21 mouse cellular contexts compared by ENCODE assay signal in the genomic region with DNA sequence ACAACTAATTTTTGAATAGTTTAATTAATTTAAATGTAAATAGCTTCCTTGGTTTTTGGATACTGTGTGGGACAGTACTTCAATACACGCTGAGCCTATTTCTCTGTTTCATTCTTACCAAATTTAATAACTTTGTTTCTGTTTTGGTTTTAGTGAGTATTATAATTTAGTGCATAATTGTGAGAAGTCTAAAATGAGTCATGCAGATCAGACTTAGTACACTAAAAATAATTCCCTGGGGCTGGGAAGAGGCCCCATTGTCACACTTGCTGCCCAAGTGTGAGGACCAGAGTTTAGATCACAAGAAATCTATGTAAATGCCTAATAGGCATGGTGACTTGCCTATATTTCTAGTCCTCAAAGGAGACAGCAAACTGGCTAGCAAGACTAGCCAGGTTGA. TPM values are rescaled to one million over a fixed set of nuclear protein-coding genes. Genes with fewer than 3 reads are reported as not detected.
DNase-seq lines count a peak whose midpoint lies in the region; ATAC-seq lines count a peak whose summit lies in the region.
"Had no signal": no experiment of that assay in that cellular context is flagged by ENCODE, and none has a peak within 500 bp of the region (broad histone marks: within the 10 kb centered on the region; RNA-seq: fewer than 3 reads in every experiment).

No protein-coding gene starts in this region.

- DNase-seq in A20 (ENCODE audit: low read depth, low spot score), result peak; percentile 49
- no peak for DNase-seq in left cerebral cortex, postnatal 10 days (ENCODE audit: extremely low spot score in 1 of 2, low spot score in 2 of 2)
- no peak for DNase-seq in frontal cortex, adult 2 months (ENCODE audit: extremely low spot score in 1 of 2, low spot score in 1 of 2)
- DNase-seq: adrenal gland, adult 8-10 months; cerebellum, adult 18-20 months; cerebellum, adult 9-11 months; gastrocnemius, postnatal 25 days; heart, postnatal 36 days; kidney, adult 18-20 months had no signal

- 92% methylated on average over 1 of the region's 1 CpGs for WGBS in forebrain, embryonic 16.5 days

- no peak overlapping the region for H3K4me2 ChIP-seq in forebrain, embryonic 16.5 days (ENCODE audit: low read length)
- H3K4me2 ChIP-seq: heart, embryonic 13.5 days; hindbrain, embryonic 15.5 days; intestine, embryonic 15.5 days had no signal

- no peak overlapping the region for H3K9ac ChIP-seq in forebrain, embryonic 16.5 days (replicated peaks; ENCODE audit: low read depth, low read length)
- H3K9ac ChIP-seq: heart, embryonic 13.5 days; hindbrain, embryonic 15.5 days; intestine, embryonic 15.5 days had no signal

- H3K27ac ChIP-seq in brown adipose tissue, adult 24 weeks (replicated peaks; ENCODE audit: low read depth, low read length), result peak overlapping the region; percentile 63
- H3K27ac ChIP-seq in forebrain, embryonic 16.5 days (ENCODE audit: low read length), result no peak overlapping the region
- H3K27ac ChIP-seq: embryonic facial prominence, embryonic 10.5 days; forebrain, embryonic 10.5 days; hindbrain, embryonic 15.5 days; intestine, embryonic 15.5 days had no signal

- H3K9me3 ChIP-seq in forebrain, embryonic 16.5 days (ENCODE audit: control insufficient read depth, low read length), result no peaks in the 10 kb centered on the region
- H3K9me3 ChIP-seq: embryonic facial prominence, embryonic 10.5 days; forebrain, embryonic 10.5 days; heart, embryonic 13.5 days; hindbrain, embryonic 15.5 days; intestine, embryonic 15.5 days had no signal

- intact Hi-C loops in left cerebral cortex, postnatal 10 days (cut with DNase I), result no loop called here

- H3K27me3 ChIP-seq in forebrain, embryonic 16.5 days (replicated peaks; ENCODE audit: control insufficient read depth, insufficient read depth, low read length), result no peaks in the 10 kb centered on the region
- H3K27me3 ChIP-seq: heart, embryonic 13.5 days; hindbrain, embryonic 15.5 days; intestine, embryonic 15.5 days; Patski had no signal

- H3K4me1 ChIP-seq in brown adipose tissue, adult 24 weeks (ENCODE audit: control insufficient read depth, insufficient read depth, insufficient read length, low read length), result peaks cover 4% of the 10 kb centered on the region
- no peaks in the 10 kb centered on the region for H3K4me1 ChIP-seq in forebrain, embryonic 16.5 days (replicated peaks; ENCODE audit: control insufficient read depth, insufficient read depth, low read length)
- H3K4me1 ChIP-seq: embryonic facial prominence, embryonic 10.5 days; forebrain, embryonic 10.5 days; hindbrain, embryonic 15.5 days; intestine, embryonic 15.5 days had no signal

- no peaks in the 10 kb centered on the region for H3K36me3 ChIP-seq in forebrain, embryonic 16.5 days (ENCODE audit: control insufficient read depth, insufficient read depth)
- H3K36me3 ChIP-seq: embryonic facial prominence, embryonic 10.5 days; forebrain, embryonic 10.5 days; heart, embryonic 13.5 days; hindbrain, embryonic 15.5 days; intestine, embryonic 15.5 days had no signal

- H3K4me3 ChIP-seq in brown adipose tissue, adult 24 weeks (ENCODE audit: insufficient read depth, low read depth, low read length), result no peak overlapping the region
- no peak overlapping the region for H3K4me3 ChIP-seq in forebrain, embryonic 16.5 days (replicated peaks; ENCODE audit: low read length)
- H3K4me3 ChIP-seq: embryonic facial prominence, embryonic 10.5 days; erythroblast, embryonic 14.5 days; forebrain, embryonic 10.5 days; heart, embryonic 13.5 days; hindbrain, embryonic 15.5 days; intestine, embryonic 15.5 days had no signal

- peak; percentile 74 for ATAC-seq in CD4-positive, CD25-positive, alpha-beta regulatory T cell, adult 4 months
- 0 out of 2 replicates have a peak, but pooled peaks have one; percentile 47 for ATAC-seq in monocyte, adult 5-6 weeks (replicated peaks; ENCODE audit: insufficient number of reproducible peaks, low FRiP score, low TSS enrichment, poor library complexity, severe bottlenecking)
- ATAC-seq in forebrain, embryonic 16.5 days, result no peak
- ATAC-seq: forebrain, embryonic 14.5 days; intestine, embryonic 15.5 days had no signal

RNA-seq across cellular contexts. Expression of a gene that starts 33.9 kb away (rescaled TPM):
- polyA plus RNA-seq in CD4-positive, CD25-positive, alpha-beta regulatory T cell, adult 4 months (2017; shearing (Covaris generic)), result 1,000 to 10,000 TPM in 1 of 2 experiments, 100 to 1,000 TPM in 1; 862 to 1,011 TPM
- polyA plus RNA-seq in brown adipose tissue, adult 24 weeks (2012; ENCODE audit: insufficient read depth, insufficient read length, missing spikeins), result 127 and 136 TPM in 2 replicates
- total RNA-seq in monocyte, adult 5-6 weeks (2017), result 804 to 1,126 TPM (median 952 TPM) in 3 replicates
- total RNA-seq in left cerebral cortex, postnatal 10 days (2021), result 10 to 100 TPM; 86.1 to 96.2 TPM
- polyA plus RNA-seq in frontal cortex, adult 2 months (2012; rRNA removed), result 33.8 and 39.7 TPM in 2 replicates
- polyA plus RNA-seq in forebrain, embryonic 16.5 days (2015; fragmentation: Nextera tagmentation; extraction: Ambion mirVana), result 47.0 and 52.0 TPM in 2 replicates
